Mouse (Mus musculus) retina, embryonic 14.5 days (tissue): ENCODE results near the gene Hao2.

Experiments used
- DNase-seq: peaks from one replicate; pipeline ENCODE4 v3.0.0-alpha.2; 2015; ENCODE audit warnings: low spot score

Gene Hao2

DNA sequence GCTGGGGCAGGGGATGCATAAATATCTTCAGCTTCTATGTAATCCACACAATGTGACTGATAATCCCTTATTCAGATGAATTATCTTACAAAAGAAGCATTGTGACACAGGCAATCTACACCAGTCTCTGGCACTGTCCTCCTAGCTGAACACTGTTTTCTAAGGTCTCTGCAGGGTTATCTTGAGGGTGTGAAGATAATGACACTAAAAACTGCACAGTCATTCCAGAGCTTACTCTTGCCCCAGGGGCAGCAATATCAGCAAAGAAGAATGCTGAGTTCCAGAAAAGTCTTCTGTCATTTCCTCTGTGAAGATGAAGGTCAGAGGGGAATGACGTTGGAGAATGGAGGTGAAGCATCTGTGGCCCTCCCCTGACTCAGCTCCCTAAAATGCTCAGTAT is 36.1 kb downstream of the Hao2 start:
- no peak for DNase-seq

DNA sequence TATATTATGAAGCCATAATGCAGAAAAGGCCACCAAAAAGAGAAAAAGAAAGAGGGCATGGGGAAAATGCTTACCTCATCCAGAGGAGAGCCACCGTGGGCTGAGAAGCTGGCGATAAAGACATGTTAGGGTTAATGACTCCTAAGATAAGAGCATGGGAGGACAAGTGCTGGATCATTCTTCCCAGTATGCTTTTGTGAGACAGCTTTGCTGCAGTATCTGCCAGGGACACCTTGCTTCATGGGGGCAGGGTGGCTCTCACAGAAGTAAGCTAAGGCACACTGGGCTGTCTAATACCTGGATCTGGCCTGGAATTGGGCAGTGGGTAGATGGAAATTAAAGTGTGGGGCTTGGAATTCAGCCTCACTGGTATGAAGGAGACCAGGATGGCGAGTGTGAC is 37.9 kb downstream of the Hao2 start:
- no peak for DNase-seq

DNA sequence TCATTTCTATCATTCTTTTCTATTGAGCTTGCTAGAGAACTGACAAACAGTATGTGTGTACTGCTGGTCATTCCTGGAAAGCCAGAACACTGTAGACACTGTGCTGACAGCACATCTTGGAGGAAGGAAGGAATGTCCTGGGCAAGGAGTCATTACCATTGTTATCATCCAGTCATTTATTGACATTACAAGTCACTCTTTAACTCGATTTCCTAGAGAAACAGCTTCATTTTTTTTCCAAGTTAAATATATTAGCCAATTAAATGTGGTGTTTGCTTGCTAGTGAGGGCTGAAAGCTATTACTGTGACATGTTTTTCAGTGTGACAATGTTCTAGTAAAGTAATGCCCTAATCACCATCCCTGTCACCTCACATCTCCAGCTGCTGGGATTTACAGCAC is 39.4 kb downstream of the Hao2 start:
- no peak for DNase-seq

DNA sequence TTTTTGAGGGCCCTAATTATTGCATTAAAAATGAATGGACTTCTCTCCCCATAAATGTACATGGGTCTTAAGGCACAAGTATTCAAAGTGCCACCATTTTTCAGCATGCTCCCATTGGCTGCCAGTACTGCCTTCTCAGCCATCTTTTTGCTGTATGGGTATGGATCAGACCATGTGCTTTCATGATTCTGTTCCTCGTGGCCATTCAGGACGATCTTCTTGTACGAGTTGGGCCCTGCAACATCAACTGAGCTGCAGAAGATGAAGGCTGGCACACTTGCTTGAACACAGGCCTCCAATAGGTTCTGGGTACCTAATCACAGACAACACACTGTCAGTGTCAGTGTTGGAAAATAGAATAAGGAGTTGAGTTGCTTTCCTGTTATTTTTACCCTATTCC is 40.0 kb downstream of the Hao2 start:
- DNase-seq, result no peak

DNA sequence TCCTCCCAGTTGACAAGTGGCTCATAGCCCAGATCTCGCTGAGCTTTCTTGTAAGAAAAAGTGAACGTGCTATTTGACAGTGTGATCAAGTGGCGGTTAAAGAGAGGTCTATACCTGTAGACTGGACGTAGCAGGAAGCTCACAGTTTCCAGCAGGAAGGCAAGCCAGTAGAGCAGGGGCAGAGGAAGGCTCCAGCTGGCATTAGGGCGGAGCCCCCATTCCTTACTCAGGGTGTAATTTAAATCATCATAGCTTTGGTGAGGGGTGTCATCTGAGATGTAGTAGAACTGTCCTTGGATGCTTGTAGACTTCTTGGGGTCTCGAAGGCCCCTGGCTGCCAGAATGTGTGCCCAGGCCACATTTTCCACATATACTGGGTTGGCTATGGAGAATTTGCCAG is 40.4 kb downstream of the Hao2 start:
- DNase-seq, result no peak

DNA sequence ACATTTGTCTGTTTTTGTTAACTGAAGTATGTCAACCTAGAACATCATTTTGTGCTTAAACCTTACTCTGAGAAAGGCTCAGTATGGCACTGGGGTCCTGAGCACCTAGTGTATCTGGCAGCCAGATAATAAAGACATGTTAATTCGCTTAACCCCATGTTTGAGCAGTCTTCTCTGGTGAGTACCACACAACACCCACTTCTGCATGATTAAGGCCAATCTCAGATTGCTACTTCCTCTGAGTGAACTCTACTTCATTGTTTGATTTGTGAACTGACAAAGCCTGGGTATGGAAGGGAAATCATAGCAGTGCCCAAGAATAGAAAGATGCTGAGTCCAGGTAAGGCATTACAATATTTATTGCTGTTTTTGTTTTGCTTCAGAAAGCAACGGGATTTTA is 41.2 kb downstream of the Hao2 start:
- no peak for DNase-seq

DNA sequence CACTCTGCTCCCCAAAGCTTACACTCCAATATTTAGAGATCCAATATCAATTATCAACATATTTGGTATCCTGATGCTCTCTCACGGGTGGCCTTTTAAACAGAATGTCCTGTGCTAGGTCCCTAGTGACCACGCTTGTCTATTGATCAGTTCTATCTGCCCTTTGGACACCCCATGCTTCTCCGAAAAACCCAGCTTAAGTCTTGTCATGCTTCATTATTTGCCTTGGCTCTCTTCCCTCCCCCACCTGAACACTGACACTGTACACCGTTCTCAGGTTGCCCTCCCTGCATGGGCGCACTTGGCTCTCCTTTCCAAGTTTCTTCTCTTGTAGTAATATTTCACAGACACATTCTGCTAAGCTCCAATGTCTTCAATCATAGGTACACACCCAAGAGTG is 42.8 kb downstream of the Hao2 start:
- no peak for DNase-seq

DNA sequence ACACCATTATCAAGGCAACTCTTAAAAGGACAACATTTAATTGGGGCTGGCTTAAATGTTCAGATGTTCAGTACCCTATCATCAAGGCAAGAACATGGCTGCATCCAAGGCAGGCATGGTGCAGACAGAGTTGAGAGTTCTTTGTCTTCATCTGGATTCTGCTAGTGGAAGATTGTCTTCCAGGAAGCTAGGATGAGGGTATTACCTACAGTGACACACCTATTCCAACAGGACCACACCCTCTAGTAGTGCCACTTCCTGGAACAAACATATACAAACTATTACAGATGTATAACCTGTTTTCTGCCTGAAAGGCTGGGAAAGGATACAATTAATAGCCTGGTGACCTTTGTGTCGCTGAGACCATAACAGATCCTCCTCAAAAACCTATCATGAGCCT is 44.1 kb downstream of the Hao2 start:
- DNase-seq, result no peak
